Mouse (Mus musculus): Measurements from ENCODE around the gene Ube3b.

Gene Ube3b

GRCm38 (mm10) chr5:114380209-114381012 is at the start of gene Ube3b, which contains the start of gene Kctd10:
TSS of gene Ube3b (plus strand) at chr5:114380607.
TSS of gene Kctd10 (minus strand) at chr5:114380508.
- DNase-seq (ENCODE audit: low spot score in 2 of 2), result peak; percentile 86 to 89

- no peak for DNase-seq (ENCODE audit: low spot score in 2 of 2)
Measured at GRCm38 (mm10) chr5:114342996-114343395, 37.4 kb upstream of the Ube3b start.

GRCm38 (mm10) chr5:114343612-114344011 is 36.8 kb upstream of the Ube3b start:
- no peak for DNase-seq (ENCODE audit: low spot score in 2 of 2)

GRCm38 (mm10) chr5:114345538-114345937 is 34.9 kb upstream of the Ube3b start:
- DNase-seq (ENCODE audit: low spot score in 2 of 2), result no peak

- no peak for DNase-seq (ENCODE audit: low spot score in 2 of 2)
Measured at GRCm38 (mm10) chr5:114347005-114347404, 33.4 kb upstream of the Ube3b start.

GRCm38 (mm10) chr5:114351490-114351889 is 28.9 kb upstream of the Ube3b start:
- DNase-seq (ENCODE audit: low spot score in 2 of 2), result no peak

GRCm38 (mm10) chr5:114356250-114356935 is 24.0 kb upstream of the Ube3b start:
- DNase-seq (ENCODE audit: low spot score in 2 of 2), result peak; percentile 78 to 83

GRCm38 (mm10) chr5:114356936-114357751 is 23.3 kb upstream of the Ube3b start:
- DNase-seq (ENCODE audit: low spot score in 2 of 2), result peak; percentile 63 to 83

GRCm38 (mm10) chr5:114358833-114359232 is 21.6 kb upstream of the Ube3b start:
- peak; percentile 60 to 78 for DNase-seq (ENCODE audit: low spot score in 2 of 2)

- no peak for DNase-seq (ENCODE audit: low spot score in 2 of 2)
Measured at GRCm38 (mm10) chr5:114359586-114359985, 20.8 kb upstream of the Ube3b start.

GRCm38 (mm10) chr5:114360968-114361367 is 19.4 kb upstream of the Ube3b start:
- DNase-seq (ENCODE audit: low spot score in 2 of 2), result no peak

- DNase-seq (ENCODE audit: low spot score in 2 of 2), result no peak
Measured at GRCm38 (mm10) chr5:114365043-114365752, 15.2 kb upstream of the Ube3b start.

GRCm38 (mm10) chr5:114368121-114368520 is 12.3 kb upstream of the Ube3b start:
- no peak for DNase-seq (ENCODE audit: low spot score in 2 of 2)

GRCm38 (mm10) chr5:114368803-114369496 is 11.5 kb upstream of the Ube3b start:
- no peak for DNase-seq (ENCODE audit: low spot score in 2 of 2)

- no peak for DNase-seq (ENCODE audit: low spot score in 2 of 2)
Measured at GRCm38 (mm10) chr5:114369921-114370320, 10.5 kb upstream of the Ube3b start.

- DNase-seq (ENCODE audit: low spot score in 2 of 2), result peak; percentile 46 to 61
Measured at GRCm38 (mm10) chr5:114370371-114370776, 10.0 kb upstream of the Ube3b start.

GRCm38 (mm10) chr5:114371331-114371730 is 9.1 kb upstream of the Ube3b start:
- DNase-seq (ENCODE audit: low spot score in 2 of 2), result no peak

- DNase-seq (ENCODE audit: low spot score in 2 of 2), result no peak
Measured at GRCm38 (mm10) chr5:114371731-114372473, 8.5 kb upstream of the Ube3b start.

- no peak for DNase-seq (ENCODE audit: low spot score in 2 of 2)
Measured at GRCm38 (mm10) chr5:114372565-114372964, 7.8 kb upstream of the Ube3b start.

GRCm38 (mm10) chr5:114373174-114373573 is 7.2 kb upstream of the Ube3b start:
- no peak for DNase-seq (ENCODE audit: low spot score in 2 of 2)
